Mouse (Mus musculus): ENCODE data around the gene Ttc16. TPM values are rescaled to one million over a fixed set of nuclear protein-coding genes. Genes with fewer than 3 reads are reported as not detected.

Gene Ttc16
- total RNA-seq, 1 experiment: 0.94 TPM

- H3K36me3 ChIP-seq (ENCODE audit: control insufficient read depth, insufficient read depth, low read length, poor library complexity, severe bottlenecking): no peaks in the 10 kb centered on the region
- no peak overlapping the region for H3K27ac ChIP-seq (ENCODE audit: insufficient read depth, low read depth, low read length, poor library complexity, severe bottlenecking)
- DNase-seq (ENCODE audit: low read depth, low spot score): no peak
- TF ChIP-seq HCFC1 (IDR thresholded peaks at IDR 0.05; ENCODE audit: borderline replicate concordance, insufficient read depth, low read length) (no peak), ZC3H11A (IDR thresholded peaks at IDR 0.05; ENCODE audit: borderline replicate concordance, low read depth, low read length) (no peak), ZNF384 (IDR thresholded peaks at IDR 0.05; ENCODE audit: low read depth, low read length) (no peak), CHD2 (IDR thresholded peaks at IDR 0.05; ENCODE audit: low read depth, low read length) (no peak)
- no peaks in the 10 kb centered on the region for H3K4me1 ChIP-seq (ENCODE audit: control insufficient read depth in 2 of 2, insufficient read depth in 2 of 2, low read length in 2 of 2, poor library complexity in 1 of 2)
- no peak overlapping the region for H3K9ac ChIP-seq (ENCODE audit: insufficient read depth, low read depth, low read length, poor library complexity, severe bottlenecking)
- no peak overlapping the region for H3K4me3 ChIP-seq (ENCODE audit: insufficient read depth in 1 of 2, low read depth in 1 of 2, low read length in 2 of 2, poor library complexity in 1 of 2, severe bottlenecking in 1 of 2)
- in situ Hi-C loops (cut with MboI; ENCODE audit: low sequenced_read_pairs in 2 of 2, unreplicated experiment in 2 of 2): no loop called here
- H3K9me3 ChIP-seq (ENCODE audit: control insufficient read depth, insufficient read depth, low read depth, low read length): no peaks in the 10 kb centered on the region
Observed at GRCm38 (mm10) chr2:32734480-32734879, 41.0 kb downstream of the Ttc16 start.

- H3K36me3 ChIP-seq (ENCODE audit: control insufficient read depth, insufficient read depth, low read length, poor library complexity, severe bottlenecking): no peaks in the 10 kb centered on the region
- H3K4me1 ChIP-seq (ENCODE audit: control insufficient read depth in 2 of 2, insufficient read depth in 2 of 2, low read length in 2 of 2, poor library complexity in 1 of 2): peaks cover 2 to 5% of the 10 kb centered on the region in 2 experiments; a peak in 2 of 4 replicates
- H3K9ac ChIP-seq (ENCODE audit: insufficient read depth, low read depth, low read length, poor library complexity, severe bottlenecking): no peak overlapping the region
- no peak overlapping the region for H3K4me3 ChIP-seq (ENCODE audit: insufficient read depth in 1 of 2, low read depth in 1 of 2, low read length in 2 of 2, poor library complexity in 1 of 2, severe bottlenecking in 1 of 2)
- in situ Hi-C loops (cut with MboI; ENCODE audit: low sequenced_read_pairs in 2 of 2, unreplicated experiment in 2 of 2): no loop called here
- DNase-seq (ENCODE audit: low read depth, low spot score): no peak
- no peaks in the 10 kb centered on the region for H3K9me3 ChIP-seq (ENCODE audit: control insufficient read depth, insufficient read depth, low read depth, low read length)
- no peak overlapping the region for H3K27ac ChIP-seq (ENCODE audit: insufficient read depth, low read depth, low read length, poor library complexity, severe bottlenecking)
- TF ChIP-seq HCFC1 (IDR thresholded peaks at IDR 0.05; ENCODE audit: borderline replicate concordance, insufficient read depth, low read length): no peak
- TF ChIP-seq MAFK (IDR thresholded peaks at IDR 0.05; ENCODE audit: insufficient read depth, low read depth, low read length): no peak
- TF ChIP-seq ZNF384 (IDR thresholded peaks at IDR 0.05; ENCODE audit: low read depth, low read length): no peak
- no peak for TF ChIP-seq ZC3H11A (IDR thresholded peaks at IDR 0.05; ENCODE audit: borderline replicate concordance, low read depth, low read length)
- TF ChIP-seq CHD2 (IDR thresholded peaks at IDR 0.05; ENCODE audit: low read depth, low read length): no peak
Observed at GRCm38 (mm10) chr2:32732695-32733094, 42.7 kb downstream of the Ttc16 start.

- Histone ChIP-seq H3K27ac (ENCODE audit: insufficient read depth, low read depth, low read length, poor library complexity, severe bottlenecking) (no peak overlapping the region), H3K9ac (ENCODE audit: insufficient read depth, low read depth, low read length, poor library complexity, severe bottlenecking) (no peak overlapping the region), H3K4me3 (ENCODE audit: insufficient read depth in 1 of 2, low read depth in 1 of 2, low read length in 2 of 2, poor library complexity in 1 of 2, severe bottlenecking in 1 of 2) (no peak overlapping the region), H3K36me3 (ENCODE audit: control insufficient read depth, insufficient read depth, low read length, poor library complexity, severe bottlenecking) (no peaks in the 10 kb centered on the region), H3K4me1 (ENCODE audit: control insufficient read depth in 2 of 2, insufficient read depth in 2 of 2, low read length in 2 of 2, poor library complexity in 1 of 2) (peaks cover 2 to 5% of the 10 kb centered on the region in 2 experiments; a peak in 2 of 4 replicates), H3K9me3 (ENCODE audit: control insufficient read depth, insufficient read depth, low read depth, low read length) (no peaks in the 10 kb centered on the region)
- DNase-seq (ENCODE audit: low read depth, low spot score): no peak
- TF ChIP-seq ZNF384 (IDR thresholded peaks at IDR 0.05; ENCODE audit: low read depth, low read length) (no peak), ZC3H11A (IDR thresholded peaks at IDR 0.05; ENCODE audit: borderline replicate concordance, low read depth, low read length) (no peak), MAFK (IDR thresholded peaks at IDR 0.05; ENCODE audit: insufficient read depth, low read depth, low read length) (no peak), CHD2 (IDR thresholded peaks at IDR 0.05; ENCODE audit: low read depth, low read length) (no peak), HCFC1 (IDR thresholded peaks at IDR 0.05; ENCODE audit: borderline replicate concordance, insufficient read depth, low read length) (no peak)
- in situ Hi-C loops (cut with MboI; ENCODE audit: low sequenced_read_pairs in 2 of 2, unreplicated experiment in 2 of 2): no loop called here
Observed at GRCm38 (mm10) chr2:32731911-32732310, 43.5 kb downstream of the Ttc16 start.

- in situ Hi-C loops (cut with MboI; ENCODE audit: low sequenced_read_pairs in 2 of 2, unreplicated experiment in 2 of 2): no loop called here
- Histone ChIP-seq H3K27ac (ENCODE audit: insufficient read depth, low read depth, low read length, poor library complexity, severe bottlenecking) (no peak overlapping the region), H3K4me3 (ENCODE audit: insufficient read depth in 1 of 2, low read depth in 1 of 2, low read length in 2 of 2, poor library complexity in 1 of 2, severe bottlenecking in 1 of 2) (no peak overlapping the region), H3K36me3 (ENCODE audit: control insufficient read depth, insufficient read depth, low read length, poor library complexity, severe bottlenecking) (no peaks in the 10 kb centered on the region), H3K4me1 (ENCODE audit: control insufficient read depth in 2 of 2, insufficient read depth in 2 of 2, low read length in 2 of 2, poor library complexity in 1 of 2) (peaks cover 2 to 5% of the 10 kb centered on the region in 2 experiments; a peak in 2 of 4 replicates), H3K9ac (ENCODE audit: insufficient read depth, low read depth, low read length, poor library complexity, severe bottlenecking) (no peak overlapping the region), H3K9me3 (ENCODE audit: control insufficient read depth, insufficient read depth, low read depth, low read length) (no peaks in the 10 kb centered on the region)
- no peak for TF ChIP-seq CHD2 (IDR thresholded peaks at IDR 0.05; ENCODE audit: low read depth, low read length)
- no peak for TF ChIP-seq ZC3H11A (IDR thresholded peaks at IDR 0.05; ENCODE audit: borderline replicate concordance, low read depth, low read length)
- no peak for TF ChIP-seq HCFC1 (IDR thresholded peaks at IDR 0.05; ENCODE audit: borderline replicate concordance, insufficient read depth, low read length)
- no peak for TF ChIP-seq ZNF384 (IDR thresholded peaks at IDR 0.05; ENCODE audit: low read depth, low read length)
- TF ChIP-seq MAFK (IDR thresholded peaks at IDR 0.05; ENCODE audit: insufficient read depth, low read depth, low read length): no peak
- no peak for DNase-seq (ENCODE audit: low read depth, low spot score)
Observed at GRCm38 (mm10) chr2:32730854-32731253, 44.6 kb downstream of the Ttc16 start.

GRCm38 (mm10) chr2:32729547-32729946, 45.9 kb downstream of the Ttc16 start:
- Histone ChIP-seq H3K36me3 (ENCODE audit: control insufficient read depth, insufficient read depth, low read length, poor library complexity, severe bottlenecking) (no peaks in the 10 kb centered on the region), H3K4me3 (ENCODE audit: insufficient read depth in 1 of 2, low read depth in 1 of 2, low read length in 2 of 2, poor library complexity in 1 of 2, severe bottlenecking in 1 of 2) (no peak overlapping the region), H3K9ac (ENCODE audit: insufficient read depth, low read depth, low read length, poor library complexity, severe bottlenecking) (no peak overlapping the region), H3K4me1 (ENCODE audit: control insufficient read depth in 2 of 2, insufficient read depth in 2 of 2, low read length in 2 of 2, poor library complexity in 1 of 2) (peaks cover 2 to 5% of the 10 kb centered on the region in 2 experiments; a peak in 2 of 4 replicates), H3K9me3 (ENCODE audit: control insufficient read depth, insufficient read depth, low read depth, low read length) (no peaks in the 10 kb centered on the region), H3K27ac (ENCODE audit: insufficient read depth, low read depth, low read length, poor library complexity, severe bottlenecking) (no peak overlapping the region)
- TF ChIP-seq ZNF384 (IDR thresholded peaks at IDR 0.05; ENCODE audit: low read depth, low read length) (no peak), MAFK (IDR thresholded peaks at IDR 0.05; ENCODE audit: insufficient read depth, low read depth, low read length) (no peak), CHD2 (IDR thresholded peaks at IDR 0.05; ENCODE audit: low read depth, low read length) (no peak), HCFC1 (IDR thresholded peaks at IDR 0.05; ENCODE audit: borderline replicate concordance, insufficient read depth, low read length) (no peak), ZC3H11A (IDR thresholded peaks at IDR 0.05; ENCODE audit: borderline replicate concordance, low read depth, low read length) (no peak)
- DNase-seq (ENCODE audit: low read depth, low spot score): no peak
- in situ Hi-C loops (cut with MboI; ENCODE audit: low sequenced_read_pairs in 2 of 2, unreplicated experiment in 2 of 2): no loop called here

All from ES-E14 (cell line).